Comparison of ENCODE assay signal across 8 mouse cellular contexts in the genomic region with DNA sequence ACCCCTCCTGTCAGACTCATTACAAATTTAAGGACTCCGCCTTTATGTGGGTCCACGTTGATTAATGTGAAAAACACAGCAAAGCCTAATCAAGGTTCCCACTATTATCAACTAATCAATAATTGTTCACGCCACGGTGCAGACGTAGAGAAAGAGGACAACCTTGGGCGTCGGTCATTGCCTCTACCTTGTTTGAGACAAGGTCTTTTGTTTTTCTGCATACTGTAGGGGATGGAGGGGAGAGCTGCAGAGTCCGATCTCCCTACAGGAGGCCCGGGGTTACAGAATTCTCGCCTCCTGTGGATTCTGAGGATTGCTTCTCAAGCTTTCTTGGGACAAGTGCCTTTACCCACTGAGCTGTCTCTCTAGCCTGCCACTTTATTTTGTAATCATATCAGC. TPM values are rescaled to one million over a fixed set of nuclear protein-coding genes. Genes with fewer than 3 reads are reported as not detected.
A peak's percentile ranks its signal among the peaks of the same experiment; 100 is the strongest.
DNase-seq lines count a peak whose midpoint lies in the region; ATAC-seq and TF ChIP-seq lines count a peak whose summit lies in the region.

No protein-coding gene starts in this region.

- H3K9ac ChIP-seq in kidney, embryonic 16.5 days (replicated peaks; ENCODE audit: low read length), result peak overlapping the region; percentile 81
- H3K9ac ChIP-seq in forebrain, postnatal 0 days, result peak overlapping the region; percentile 82
- H3K9ac ChIP-seq in liver, embryonic 16.5 days (ENCODE audit: low read depth, low read length), result peak overlapping the region; percentile 80

- peaks cover 7% of the 10 kb centered on the region for H3K4me1 ChIP-seq in kidney, embryonic 16.5 days (ENCODE audit: insufficient read depth, low read length)
- H3K4me1 ChIP-seq in bone marrow, adult 2 months (ENCODE audit: control insufficient read depth, insufficient read depth, low read length), result peaks cover 2% of the 10 kb centered on the region; the same call in 1 of the 2 replicates
- no peaks in the 10 kb centered on the region for H3K4me1 ChIP-seq in forebrain, postnatal 0 days (ENCODE audit: insufficient read depth)
- H3K4me1 ChIP-seq in liver, embryonic 16.5 days (ENCODE audit: control insufficient read depth, low read depth, low read length), result peaks cover 39% of the 10 kb centered on the region

- peak overlapping the region; percentile 88 for H3K4me3 ChIP-seq in kidney, embryonic 16.5 days (ENCODE audit: low read length)
- H3K4me3 ChIP-seq in bone marrow, adult 2 months (replicated peaks; ENCODE audit: control insufficient read depth, low read depth, low read length), result peak overlapping the region; percentile 99
- peak overlapping the region; percentile 94 for H3K4me3 ChIP-seq in forebrain, postnatal 0 days (ENCODE audit: low read depth, low read length)
- H3K4me3 ChIP-seq in liver, embryonic 16.5 days (ENCODE audit: low read depth, low read length), result peak overlapping the region; percentile 88

- no peak for TF ChIP-seq CTCF in bone marrow, adult 2 months (IDR thresholded peaks at IDR 0.05; ENCODE audit: control insufficient read depth, insufficient read depth, low read length)
- 0 out of 2 replicates have a peak, but pooled peaks have one; percentile 3 for TF ChIP-seq CTCF in forebrain, postnatal 0 days (IDR thresholded peaks at IDR 0.05; ENCODE audit: low read depth)

- H3K27me3 ChIP-seq in kidney, embryonic 16.5 days (ENCODE audit: insufficient read depth, low read length), result no peaks in the 10 kb centered on the region
- H3K27me3 ChIP-seq in forebrain, postnatal 0 days (ENCODE audit: insufficient read depth, low read length), result no peaks in the 10 kb centered on the region
- no peaks in the 10 kb centered on the region for H3K27me3 ChIP-seq in liver, embryonic 16.5 days (ENCODE audit: control insufficient read depth, insufficient read depth, low read depth, low read length)

- peak overlapping the region; percentile 66 for H3K4me2 ChIP-seq in kidney, embryonic 16.5 days (replicated peaks; ENCODE audit: low read depth, low read length)
- H3K4me2 ChIP-seq in forebrain, postnatal 0 days (ENCODE audit: low read depth), result peak overlapping the region; percentile 56
- H3K4me2 ChIP-seq in liver, embryonic 16.5 days (ENCODE audit: low read depth, low read length), result peak overlapping the region; percentile 67

- no peak for TF ChIP-seq POLR2A in bone marrow, adult 2 months (IDR thresholded peaks at IDR 0.05; ENCODE audit: borderline replicate concordance, control insufficient read depth, low read depth, low read length)

- DNase-seq in kidney, adult 18-20 months, result no peak
- no peak for DNase-seq in forebrain, postnatal 0 days
- DNase-seq in adrenal gland, adult 2 months, result no peak
- no peak for DNase-seq in right cerebral cortex, postnatal 10 days (ENCODE audit: low spot score in 2 of 2)
- no peak for DNase-seq in right cerebral cortex, postnatal 25 days

- H3K27ac ChIP-seq in kidney, embryonic 16.5 days (ENCODE audit: low read length), result peak overlapping the region; percentile 78
- H3K27ac ChIP-seq in bone marrow, adult 2 months (ENCODE audit: control insufficient read depth, insufficient read depth, low read depth, low read length, poor library complexity), result peak overlapping the region; percentile 76
- H3K27ac ChIP-seq in forebrain, postnatal 0 days (ENCODE audit: low read depth, low read length), result peak overlapping the region; percentile 82
- H3K27ac ChIP-seq in liver, embryonic 16.5 days (ENCODE audit: low read length), result peak overlapping the region; percentile 97

- WGBS in kidney, embryonic 16.5 days, result 3% methylated on average over 10 of the region's 10 CpGs
- WGBS in bone marrow, adult 2 months, result 6% methylated on average over 10 of the region's 10 CpGs
- WGBS in forebrain, postnatal 0 days, result 0% methylated on average over 10 of the region's 10 CpGs
- under 1% methylated on average over 10 of the region's 10 CpGs for WGBS in liver, embryonic 16.5 days (ENCODE audit: insufficient replicate concordance)

- no peak for ATAC-seq in kidney, embryonic 16.5 days (ENCODE audit: low FRiP score, low TSS enrichment)
- ATAC-seq in forebrain, postnatal 0 days, result no peak
- no peak for ATAC-seq in liver, embryonic 16.5 days (ENCODE audit: low read depth)

- no peaks in the 10 kb centered on the region for H3K9me3 ChIP-seq in kidney, embryonic 16.5 days (ENCODE audit: low read length)
- H3K9me3 ChIP-seq in forebrain, postnatal 0 days (ENCODE audit: low read length), result no peaks in the 10 kb centered on the region
- no peaks in the 10 kb centered on the region for H3K9me3 ChIP-seq in liver, embryonic 16.5 days (replicated peaks; ENCODE audit: control insufficient read depth, low read length)

- no peaks in the 10 kb centered on the region for H3K36me3 ChIP-seq in kidney, embryonic 16.5 days (ENCODE audit: insufficient read depth, low read length)
- H3K36me3 ChIP-seq in forebrain, postnatal 0 days (ENCODE audit: insufficient read depth), result peaks cover 8% of the 10 kb centered on the region; the same call in 1 of the 2 replicates
- H3K36me3 ChIP-seq in liver, embryonic 16.5 days (ENCODE audit: control insufficient read depth, insufficient read depth), result 0 out of 2 replicates have a peak, but pooled peaks cover 3% of the 10 kb centered on the region

RNA-seq across cellular contexts. Expression of a gene that starts 0.7 kb away (rescaled TPM):
- 25.5 and 32.2 TPM in 2 replicates for polyA plus RNA-seq in kidney, embryonic 16.5 days (2015; fragmentation: Nextera tagmentation; extraction: Ambion mirVana)
- polyA plus RNA-seq in bone marrow, adult 2 months (2011; ENCODE audit: insufficient read depth, insufficient read length, low replicate concordance, missing spikeins), result 15.8 and 22.7 TPM in 2 replicates
- 30.7 and 38.7 TPM in 2 replicates for total RNA-seq in forebrain, postnatal 0 days (2014; rRNA removed)
- polyA plus RNA-seq in forebrain, postnatal 0 days (2015; fragmentation: Nextera tagmentation; extraction: Ambion mirVana), result 39.0 and 49.9 TPM in 2 replicates
- polyA plus RNA-seq in liver, embryonic 16.5 days (2015; fragmentation: Nextera tagmentation; extraction: Ambion mirVana), result 23.9 and 25.5 TPM in 2 replicates
- 10 to 100 TPM in 1 of 2 experiments, 1 to 10 TPM in 1; 8.0 to 11.2 TPM for total RNA-seq in adrenal gland, adult 2 months (2021)
- 0.86 and 1.3 TPM in 2 replicates for polyA plus RNA-seq in adrenal gland, adult 2 months (2012; rRNA removed)

RNA-seq across cellular contexts. Expression of a gene that starts 6.9 kb away (rescaled TPM):
- polyA plus RNA-seq in kidney, embryonic 16.5 days (2015; fragmentation: Nextera tagmentation; extraction: Ambion mirVana), result not detected in 2 replicates
- polyA plus RNA-seq in bone marrow, adult 2 months (2011; ENCODE audit: insufficient read depth, insufficient read length, low replicate concordance, missing spikeins), result not detected in 2 replicates
- not detected in 2 replicates for total RNA-seq in forebrain, postnatal 0 days (2014; rRNA removed)
- not detected in 2 replicates for polyA plus RNA-seq in forebrain, postnatal 0 days (2015; fragmentation: Nextera tagmentation; extraction: Ambion mirVana)
- not detected in 2 replicates for polyA plus RNA-seq in liver, embryonic 16.5 days (2015; fragmentation: Nextera tagmentation; extraction: Ambion mirVana)
- not detected for total RNA-seq in adrenal gland, adult 2 months (2021)
- not detected in 2 replicates for polyA plus RNA-seq in adrenal gland, adult 2 months (2012; rRNA removed)
